Mouse (Mus musculus) bone marrow macrophage, adult 2 months (primary cell): ENCODE data around the gene Fbxo47. TPM values are rescaled to one million over a fixed set of nuclear protein-coding genes. Genes with fewer than 3 reads are reported as not detected.

Experiments
- H3K27ac ChIP-seq: 2 replicates; pipeline ENCODE4 v1.5.1; 2012; ENCODE audit warnings: low read depth, low read length; ENCODE audit not compliant: insufficient read depth
- H3K4me1 ChIP-seq: 2 replicates; pipeline ENCODE4 v1.6.1; 2012; ENCODE audit warnings: low read length; ENCODE audit not compliant: control insufficient read depth, insufficient read depth
- H3K4me3 ChIP-seq: 2 replicates; pipeline ENCODE4 v1.5.1; 2012; ENCODE audit warnings: mild to moderate bottlenecking, low read length, moderate library complexity; ENCODE audit not compliant: insufficient read depth
- CTCF ChIP-seq: IDR thresholded peaks from 2 replicates; pipeline ENCODE4 v1.5.1; 2012; ENCODE audit warnings: low read depth, mild to moderate bottlenecking, low read length, moderate library complexity
- POLR2A ChIP-seq: IDR thresholded peaks from 2 replicates; pipeline ENCODE4 v1.6.1; 2012; ENCODE audit warnings: mild to moderate bottlenecking, low read depth, low read length, borderline replicate concordance
- polyA plus RNA-seq: library from polyadenylated mRNA; stranded (reverse); fragments of >200 nt; gene quantifications from 2 replicates; pipeline ENCODE4 v1.2.4, GENCODE M21; 2012; ENCODE audit not compliant: missing spikeins, insufficient read depth, insufficient read length

The Fbxo47 gene
- polyA plus RNA-seq, 1 experiment = 0.67 TPM

DNA sequence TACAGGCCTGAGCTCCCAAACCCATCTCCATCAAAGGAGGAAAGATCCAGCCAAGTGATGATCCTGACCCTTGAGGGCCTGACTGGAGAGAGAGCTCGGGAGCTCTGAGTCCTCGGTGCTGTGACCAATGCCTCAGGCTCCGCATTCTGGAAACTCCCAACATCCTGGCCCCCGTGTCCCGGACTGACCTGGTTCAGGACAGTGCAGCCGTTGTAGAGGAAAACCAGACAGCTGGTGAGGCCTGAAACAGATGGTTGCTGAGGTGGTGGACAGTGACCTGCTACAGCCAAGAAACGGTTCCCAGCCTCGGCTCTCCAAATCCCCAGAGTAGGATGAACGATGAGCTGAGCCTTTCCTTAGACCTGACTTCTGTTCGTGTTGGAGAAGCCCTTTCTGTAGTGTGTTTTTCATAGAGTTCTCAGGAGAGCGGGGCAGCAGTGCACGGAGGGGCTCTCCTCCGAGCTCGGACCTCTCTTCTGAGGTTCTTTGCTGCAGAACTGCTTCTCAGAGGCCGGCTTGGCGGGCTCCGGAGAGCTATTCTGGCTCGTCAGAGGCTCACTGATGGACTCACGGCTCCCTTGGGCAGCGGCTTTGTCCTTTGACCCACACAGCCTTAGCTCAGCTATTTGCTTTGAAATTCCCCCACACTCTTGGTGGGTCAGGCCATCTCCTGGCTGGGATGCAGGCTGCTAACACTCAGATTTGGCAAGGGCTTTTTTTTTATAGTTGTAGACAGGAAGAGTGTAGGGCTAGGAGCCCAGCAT lies 60.9 kb downstream of the Fbxo47 start:
- Histone ChIP-seq H3K4me3 (no peak overlapping the region), H3K27ac (no peak overlapping the region), H3K4me1 (peaks cover 80% of the 10 kb centered on the region)
- TF ChIP-seq POLR2A (no peak), CTCF (no peak)

DNA sequence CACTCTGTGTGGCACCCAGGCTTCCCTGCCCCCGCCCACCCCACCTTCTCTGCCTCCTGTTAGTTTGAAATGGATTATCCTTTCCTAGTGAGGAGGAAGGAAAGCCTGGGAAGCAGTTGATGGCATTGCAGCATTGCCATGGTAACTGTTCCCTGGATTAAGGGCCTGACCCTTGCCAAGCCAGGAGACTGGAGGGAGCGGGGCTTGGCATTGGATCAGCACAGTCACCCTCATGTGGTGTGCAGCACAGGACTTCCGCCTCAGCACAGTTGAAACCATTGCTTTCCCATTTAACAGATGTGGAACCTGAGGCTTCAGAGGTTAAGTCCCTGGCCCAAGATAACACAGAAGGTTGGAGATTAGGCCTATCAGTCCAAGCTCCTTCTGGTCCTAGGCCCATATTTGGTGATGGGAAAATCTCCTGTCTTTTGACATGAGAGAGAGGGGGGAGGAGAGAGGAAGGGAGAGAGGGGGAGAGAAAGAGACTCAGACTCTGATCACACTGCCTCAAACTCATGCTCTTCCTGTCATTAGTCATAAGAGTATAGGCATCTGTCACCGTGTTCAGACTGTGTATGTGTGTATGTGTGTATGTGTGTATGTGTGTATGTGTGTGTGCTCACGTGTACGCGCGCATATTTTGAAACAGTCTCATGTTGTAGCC lies 62.4 kb downstream of the Fbxo47 start:
- H3K4me1 ChIP-seq = peaks cover 79% of the 10 kb centered on the region
- H3K4me3 ChIP-seq = no peak overlapping the region
- H3K27ac ChIP-seq = peak overlapping the region; percentile 33
- TF ChIP-seq CTCF (no peak), POLR2A (no peak)

DNA sequence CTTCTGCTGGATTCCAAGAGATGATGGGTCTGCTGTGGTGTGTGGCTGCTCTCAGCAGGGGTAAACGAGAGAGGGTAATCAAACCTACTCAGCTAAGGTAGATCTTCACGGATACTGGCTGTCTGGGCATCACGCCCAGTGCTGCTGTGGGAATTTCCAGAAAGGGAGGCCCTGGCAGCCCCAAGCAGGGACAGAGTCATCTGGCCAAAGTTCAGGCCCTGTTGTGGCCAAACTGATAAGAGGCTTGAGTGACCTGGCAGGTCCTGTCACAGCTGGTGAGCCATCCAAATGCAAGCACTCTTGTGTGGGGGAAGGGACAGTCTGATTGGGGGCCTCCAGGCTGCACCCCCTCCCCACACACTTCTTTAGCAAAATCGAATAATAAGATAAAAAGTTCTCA lies 63.1 kb downstream of the Fbxo47 start:
- Histone ChIP-seq H3K4me3 (no peak overlapping the region), H3K27ac (peak overlapping the region; percentile 30), H3K4me1 (peaks cover 73% of the 10 kb centered on the region)
- TF ChIP-seq POLR2A (no peak), CTCF (no peak)

DNA sequence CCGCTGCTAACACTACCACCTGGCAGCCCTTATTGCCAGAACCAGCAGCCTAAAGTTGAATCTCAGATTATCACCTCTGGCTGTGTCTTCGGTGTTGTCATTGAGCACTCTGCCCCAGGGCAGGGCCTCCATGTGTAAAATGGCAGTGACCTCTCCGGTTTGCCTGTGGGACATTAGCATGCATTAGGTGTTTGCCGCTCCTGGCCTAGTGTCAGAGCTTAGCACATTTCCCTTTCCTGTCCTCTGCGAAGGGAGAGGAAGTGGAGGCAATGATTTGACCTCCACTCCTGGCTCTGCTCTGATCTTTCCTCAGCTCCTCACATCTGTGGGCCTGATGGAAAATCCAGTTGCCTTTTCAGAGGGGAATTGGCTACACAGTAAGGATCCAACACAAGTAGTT lies 64.0 kb downstream of the Fbxo47 start:
- no peak overlapping the region for H3K4me3 ChIP-seq
- peaks cover 64% of the 10 kb centered on the region for H3K4me1 ChIP-seq
- peak overlapping the region; percentile 39 for H3K27ac ChIP-seq
- TF ChIP-seq CTCF (no peak), POLR2A (no peak)

DNA sequence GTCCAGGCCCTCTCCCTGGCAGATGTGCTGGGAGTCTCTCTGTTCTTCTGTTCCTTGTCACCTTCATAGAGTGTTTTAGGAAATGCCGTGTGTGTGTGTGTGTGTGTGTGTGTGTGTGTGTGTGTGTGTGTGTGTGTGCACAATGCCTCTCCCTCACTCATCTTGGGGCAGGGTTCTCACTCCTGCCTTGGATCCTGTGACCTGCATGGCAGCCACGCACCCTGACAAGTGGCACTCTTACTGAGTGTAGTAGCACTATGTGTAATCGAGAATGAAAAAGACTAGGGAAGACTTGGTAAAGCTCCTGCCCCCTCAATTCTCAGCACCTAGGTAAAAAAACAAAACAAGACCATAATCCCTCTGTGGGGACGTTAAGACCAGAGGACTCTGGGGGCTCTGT lies 64.9 kb downstream of the Fbxo47 start:
- Histone ChIP-seq H3K4me3 (no peak overlapping the region), H3K27ac (peak overlapping the region; percentile 32; the same call in 1 of the 2 replicates), H3K4me1 (peaks cover 56% of the 10 kb centered on the region)
- TF ChIP-seq POLR2A = no peak
- no peak for TF ChIP-seq CTCF

DNA sequence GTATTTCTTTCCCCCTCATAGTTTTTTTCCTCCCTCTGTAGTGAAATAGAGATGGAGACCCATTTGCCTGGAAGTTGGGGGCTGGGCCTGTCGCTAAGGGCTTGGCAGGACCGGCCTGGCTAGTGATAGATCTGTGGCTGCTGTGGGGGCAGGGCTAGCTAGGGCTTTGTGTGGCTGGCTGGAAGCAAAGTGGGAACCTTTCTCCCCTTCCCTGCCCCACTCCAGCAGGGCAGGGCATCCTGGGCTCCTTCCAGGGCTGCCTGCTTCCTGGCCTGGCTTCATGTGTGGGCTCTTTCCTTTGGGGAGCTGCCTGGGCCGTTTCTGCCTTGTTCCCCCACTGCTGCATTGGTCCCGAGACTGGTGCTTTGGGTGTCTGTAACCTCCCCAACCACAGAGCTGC lies 65.4 kb downstream of the Fbxo47 start:
- Histone ChIP-seq H3K4me3 (no peak overlapping the region), H3K4me1 (peaks cover 54% of the 10 kb centered on the region), H3K27ac (peak overlapping the region; percentile 32; the same call in 1 of the 2 replicates)
- TF ChIP-seq POLR2A (no peak), CTCF (no peak)

DNA sequence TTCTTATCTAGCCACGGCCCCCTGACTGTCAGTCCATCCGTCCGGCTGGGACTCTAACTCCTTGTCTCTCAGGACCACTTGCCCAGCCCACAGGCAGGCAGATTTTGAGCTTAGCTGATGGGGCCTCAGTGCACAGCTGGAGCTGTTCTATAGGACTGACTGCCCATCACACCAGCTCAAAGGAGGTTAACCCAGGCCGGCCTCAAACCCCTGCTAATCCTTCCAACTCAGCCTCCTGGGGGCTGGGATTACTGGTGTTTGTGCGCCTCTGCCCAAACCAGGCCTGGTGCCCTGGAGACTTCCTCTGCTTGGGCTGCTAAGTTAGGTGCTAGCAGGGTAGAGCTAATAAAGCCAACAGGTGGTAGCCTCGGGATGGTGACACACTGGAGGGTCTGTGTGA lies 66.0 kb downstream of the Fbxo47 start:
- TF ChIP-seq CTCF (no peak), POLR2A (no peak)
- Histone ChIP-seq H3K4me3 (no peak overlapping the region), H3K4me1 (peaks cover 53% of the 10 kb centered on the region), H3K27ac (peak overlapping the region; percentile 26)

DNA sequence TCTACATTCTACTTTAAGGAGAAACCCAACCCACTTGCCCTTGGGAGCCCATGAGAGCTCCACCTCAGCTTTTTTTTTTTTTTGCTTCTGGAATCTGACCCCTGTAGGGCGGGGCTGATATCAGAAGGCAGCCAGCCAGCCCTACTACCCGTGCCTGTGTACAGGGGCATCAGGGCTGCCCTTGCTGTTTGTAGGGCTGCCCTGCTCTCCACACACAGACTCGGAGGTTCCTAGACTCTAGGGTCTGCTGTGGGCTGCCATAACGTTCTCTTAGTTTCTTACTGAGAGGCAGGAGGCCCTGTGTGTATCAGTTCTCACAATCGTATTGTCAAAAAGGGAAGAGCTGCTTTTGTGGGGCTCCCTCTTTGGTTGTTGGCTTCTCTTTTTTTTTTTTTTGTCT lies 66.6 kb downstream of the Fbxo47 start:
- TF ChIP-seq CTCF (no peak), POLR2A (no peak)
- Histone ChIP-seq H3K4me1 (peaks cover 50% of the 10 kb centered on the region), H3K27ac (peak overlapping the region; percentile 64), H3K4me3 (no peak overlapping the region)

DNA sequence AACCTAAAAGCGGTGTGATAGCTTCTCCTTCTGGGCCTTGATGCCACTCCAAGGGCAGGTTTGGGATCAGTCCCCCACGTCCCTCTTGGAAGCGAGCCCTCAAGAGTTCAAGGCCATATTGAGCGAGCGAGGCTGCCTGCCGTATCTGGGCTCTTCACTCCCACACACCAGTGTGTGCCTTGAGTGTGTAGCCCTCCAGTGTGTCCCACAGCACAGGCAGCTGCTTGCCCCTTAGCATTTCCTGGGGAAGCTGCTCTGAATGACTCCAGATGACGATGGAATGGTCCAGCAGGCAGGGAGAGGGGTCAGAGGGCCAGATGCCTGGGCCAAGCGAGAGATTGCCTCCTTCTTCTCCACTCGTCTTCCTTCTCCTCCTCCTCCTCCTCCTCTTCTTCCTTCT lies 67.0 kb downstream of the Fbxo47 start:
- no peak for TF ChIP-seq CTCF
- TF ChIP-seq POLR2A = no peak

DNA sequence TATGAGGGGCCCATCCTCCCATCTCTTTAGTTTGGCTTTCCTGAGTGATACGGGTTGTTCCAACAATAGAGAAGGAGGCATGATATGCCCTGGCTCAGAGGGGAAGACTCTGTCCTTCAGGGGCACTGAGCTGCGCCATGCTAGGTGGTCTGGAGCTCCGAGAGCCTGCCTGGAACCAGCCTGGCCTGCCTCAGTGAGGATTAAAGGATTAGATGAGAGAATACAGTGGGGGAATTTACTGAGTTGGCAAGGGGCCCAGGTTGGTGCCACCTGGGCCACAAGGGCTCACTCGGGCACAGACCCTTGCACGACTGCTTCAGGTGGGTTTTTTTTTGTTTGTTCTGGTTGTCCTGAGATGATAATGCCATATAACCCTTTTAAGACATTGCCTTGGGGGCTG lies 67.8 kb downstream of the Fbxo47 start:
- peaks cover 41% of the 10 kb centered on the region for H3K4me1 ChIP-seq
- H3K4me3 ChIP-seq = no peak overlapping the region
- H3K27ac ChIP-seq = no peak overlapping the region

More for the DNA sequence above, 67.0 kb downstream of the Fbxo47 start:
- H3K27ac ChIP-seq = peak overlapping the region; percentile 64; the same call in 1 of the 2 replicates
- H3K4me3 ChIP-seq = no peak overlapping the region
- H3K4me1 ChIP-seq = peaks cover 48% of the 10 kb centered on the region

More for the DNA sequence above, 67.8 kb downstream of the Fbxo47 start:
- TF ChIP-seq CTCF (no peak), POLR2A (no peak)
